Mouse (Mus musculus) cortical plate, adult 2 months (tissue): ENCODE results near the gene Zfp273.

Experiments
- CTCF ChIP-seq: fragments of 200-500 bp; IDR thresholded peaks from 2 replicates; pipeline ENCODE4 v1.5.1; 2011; ENCODE audit warnings: mild to moderate bottlenecking, control low read depth, low read length; ENCODE audit not compliant: insufficient read depth; ENCODE audit errors: extremely low read depth
- POLR2A ChIP-seq: fragments of 200-500 bp; IDR thresholded peaks from 2 replicates; pipeline ENCODE4 v1.6.1; 2011; ENCODE audit warnings: mild to moderate bottlenecking, low read length, control low read depth; ENCODE audit not compliant: insufficient read depth; ENCODE audit errors: extremely low read depth

DNA sequence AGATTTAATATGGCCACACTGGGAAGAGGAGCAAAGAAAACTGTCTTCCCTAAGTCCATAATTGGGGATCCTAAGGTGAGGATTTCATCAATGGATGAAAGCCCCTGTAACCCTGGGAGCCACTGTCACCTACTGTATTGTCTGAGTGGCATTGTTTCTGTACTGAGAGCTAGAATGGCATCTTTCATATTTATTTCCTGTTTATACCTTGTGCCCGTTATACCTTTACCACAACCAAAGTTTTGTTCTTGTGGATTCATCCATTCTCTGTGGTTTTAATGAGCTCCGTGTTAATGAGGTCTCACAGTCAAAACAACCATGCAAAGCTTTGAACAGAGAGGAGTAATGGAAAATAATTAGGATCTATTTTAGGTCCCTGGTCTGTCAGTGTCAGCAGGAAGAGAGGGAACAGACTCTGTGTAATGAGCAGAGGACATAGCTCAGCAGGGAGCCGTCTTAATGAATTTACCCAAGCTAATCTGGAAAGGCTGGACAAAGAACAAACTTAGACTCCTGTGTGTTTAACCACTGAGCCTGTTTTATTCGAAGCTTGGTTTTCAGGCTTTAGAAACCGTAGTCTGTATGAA, 51.3 kb downstream of the Zfp273 start:
- no peak for TF ChIP-seq CTCF
- TF ChIP-seq POLR2A, result no peak
